Mouse (Mus musculus): ENCODE data around the gene Stox1.
A peak's percentile ranks its signal among the peaks of the same experiment; 100 is the strongest.
"Not testable (repeated sequence)": the region's sequence is repeated elsewhere in the genome, so short reads cannot be mapped to it uniquely, and the experiment has no call there.

Stox1 gene

GRCm38 (mm10) chr10:62725771-62726687, at the start of gene Stox1:
Stox1 (minus strand) TSS chr10:62726128.
- peak; percentile 50 for DNase-seq

- DNase-seq = no peak
These were observed 24.9 kb upstream of the Stox1 start for GRCm38 (mm10) chr10:62750781-62751180.

- peak; percentile 65 for DNase-seq
These were observed 14.2 kb upstream of the Stox1 start for GRCm38 (mm10) chr10:62739961-62740737.

GRCm38 (mm10) chr10:62736965-62737688, 11.2 kb upstream of the Stox1 start:
- DNase-seq = no peak

- DNase-seq = no peak
These were observed 4.9 kb upstream of the Stox1 start for GRCm38 (mm10) chr10:62730826-62731225.

GRCm38 (mm10) chr10:62724936-62725335, 992 bp downstream of the Stox1 start:
- no peak for DNase-seq

- no peak for DNase-seq
These were observed 3.2 kb downstream of the Stox1 start for GRCm38 (mm10) chr10:62722701-62723100.

- DNase-seq = not testable (repeated sequence)
These were observed 5.4 kb downstream of the Stox1 start for GRCm38 (mm10) chr10:62720574-62720973.

GRCm38 (mm10) chr10:62713457-62713856, 12.5 kb downstream of the Stox1 start:
- DNase-seq = no peak

GRCm38 (mm10) chr10:62703579-62703978, 22.3 kb downstream of the Stox1 start:
- DNase-seq = no peak

GRCm38 (mm10) chr10:62702436-62702835, 23.5 kb downstream of the Stox1 start:
- DNase-seq = peak; percentile 16

- no peak for DNase-seq
These were observed 33.2 kb downstream of the Stox1 start for GRCm38 (mm10) chr10:62692771-62693170.

GRCm38 (mm10) chr10:62692244-62692643, 33.7 kb downstream of the Stox1 start:
- DNase-seq = no peak

- no peak for DNase-seq
These were observed 38.8 kb downstream of the Stox1 start for GRCm38 (mm10) chr10:62687032-62687674.

- DNase-seq = no peak
These were observed 42.9 kb downstream of the Stox1 start for GRCm38 (mm10) chr10:62683043-62683442.

GRCm38 (mm10) chr10:62679833-62680232, 46.1 kb downstream of the Stox1 start:
- DNase-seq = no peak

GRCm38 (mm10) chr10:62677329-62677728, 48.6 kb downstream of the Stox1 start:
- DNase-seq = no peak

- DNase-seq = no peak
These were observed 49.7 kb downstream of the Stox1 start for GRCm38 (mm10) chr10:62676196-62676595.

- DNase-seq = no peak
These were observed 53.6 kb downstream of the Stox1 start for GRCm38 (mm10) chr10:62672359-62672758.

- DNase-seq = no peak
These were observed 56.7 kb downstream of the Stox1 start for GRCm38 (mm10) chr10:62669245-62669644.

GRCm38 (mm10) chr10:62668463-62668862, 57.5 kb downstream of the Stox1 start:
- DNase-seq = no peak

GRCm38 (mm10) chr10:62668043-62668442, 57.9 kb downstream of the Stox1 start:
- DNase-seq = no peak
